Mouse (Mus musculus): Measurements from ENCODE around the gene Emc8. TPM values are rescaled to one million over a fixed set of nuclear protein-coding genes. Genes with fewer than 3 reads are reported as not detected.
A peak's percentile ranks its signal among the peaks of the same experiment; 100 is the strongest.

Gene Emc8
- polyA plus RNA-seq, 1 experiment from 2014 or later, result 372 TPM

DNA sequence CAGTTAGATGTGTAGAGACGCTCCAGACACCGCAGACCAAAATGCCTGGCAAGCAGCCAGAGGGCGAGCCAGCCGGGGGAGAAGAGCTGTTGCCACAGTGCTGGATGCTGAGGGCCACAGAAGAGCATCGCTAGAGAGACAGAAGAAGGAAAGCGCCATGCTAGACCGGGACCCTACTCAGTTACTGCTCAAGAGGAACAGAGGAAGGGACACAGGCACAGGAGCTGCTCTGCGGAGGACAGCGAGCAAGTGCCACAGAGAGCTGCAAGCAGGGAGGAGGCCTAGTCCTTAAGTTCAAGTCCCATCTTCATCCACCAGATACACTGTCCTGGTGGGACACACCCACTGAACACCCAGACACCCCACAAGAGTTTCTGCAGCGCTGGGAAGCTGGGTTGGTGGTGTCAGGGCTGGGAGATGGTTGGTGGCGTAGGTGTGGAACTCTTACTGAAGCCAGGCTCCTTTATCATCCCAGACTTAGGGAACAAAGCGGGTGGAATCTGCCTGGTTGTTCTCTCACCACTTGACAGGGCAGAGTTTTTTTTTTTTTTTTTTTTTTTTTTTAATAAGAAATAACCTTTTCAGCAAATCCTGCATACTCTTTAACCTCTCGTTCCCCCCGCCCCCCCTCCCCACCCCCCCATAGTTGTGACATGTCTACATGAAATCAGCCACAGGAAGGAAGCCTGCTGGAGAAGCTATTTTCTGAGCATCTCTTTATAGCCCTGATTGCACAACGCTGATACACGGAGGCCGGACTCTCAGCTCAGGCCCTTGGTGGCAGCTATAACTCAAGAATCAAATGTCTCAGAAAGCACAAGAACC, 29.0 kb upstream of the Emc8 start:
- Histone ChIP-seq H3K27ac (no peak overlapping the region), H3K4me1 (peaks cover 24% of the 10 kb centered on the region), H3K9me3 (replicated peaks) (no peaks in the 10 kb centered on the region), H3K4me3 (no peak overlapping the region), H3K36me3 (no peaks in the 10 kb centered on the region), H3K27me3 (ENCODE audit: low read depth, poor library complexity, severe bottlenecking) (peaks cover 20% of the 10 kb centered on the region)
- DNase-seq (ENCODE audit: low spot score), result no peak
- 85% methylated on average over 17 of the region's 17 CpGs for WGBS

DNA sequence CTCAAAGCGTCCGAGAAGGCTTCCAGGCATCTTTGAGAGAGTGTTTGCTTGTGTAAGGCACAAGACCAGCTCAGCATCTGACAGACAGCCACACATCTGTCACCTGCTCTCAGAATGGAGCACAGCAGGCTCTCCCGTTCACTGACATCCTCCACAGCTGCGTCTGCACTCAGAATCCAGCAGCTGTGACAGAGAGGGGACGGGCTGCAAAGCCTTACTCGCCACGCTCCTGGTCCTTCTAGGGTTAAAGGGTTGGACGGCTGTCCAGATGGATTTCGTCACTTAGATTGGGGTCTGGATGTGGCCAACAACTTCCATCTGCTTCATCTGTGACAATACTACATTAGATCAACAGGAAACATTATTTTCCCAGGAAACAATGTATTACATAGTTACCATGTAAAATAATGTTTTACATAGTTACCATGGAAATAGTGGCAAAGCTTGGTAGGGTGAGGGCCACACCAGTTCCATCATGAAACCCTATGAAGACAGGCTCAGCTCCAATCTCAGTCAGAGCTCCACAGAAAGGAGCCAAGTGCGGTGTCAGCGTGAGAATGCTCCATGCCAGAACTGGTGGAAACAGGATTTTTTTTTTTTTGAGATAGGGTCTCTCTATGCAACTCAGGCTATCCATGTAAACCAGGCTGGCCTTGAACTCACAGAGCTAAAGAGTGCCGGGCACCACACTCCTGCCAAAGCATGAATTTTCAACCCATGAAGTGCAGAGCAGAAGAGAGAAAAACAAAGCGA, 28.2 kb upstream of the Emc8 start:
- H3K4me1 ChIP-seq, result peaks cover 18% of the 10 kb centered on the region
- WGBS, result 62% methylated on average over 13 of the region's 13 CpGs
- no peak for DNase-seq (ENCODE audit: low spot score)
- no peaks in the 10 kb centered on the region for H3K9me3 ChIP-seq (replicated peaks)
- peaks cover 12% of the 10 kb centered on the region for H3K27me3 ChIP-seq (ENCODE audit: low read depth, poor library complexity, severe bottlenecking)
- no peak overlapping the region for H3K4me3 ChIP-seq
- H3K36me3 ChIP-seq, result no peaks in the 10 kb centered on the region
- no peak overlapping the region for H3K27ac ChIP-seq

DNA sequence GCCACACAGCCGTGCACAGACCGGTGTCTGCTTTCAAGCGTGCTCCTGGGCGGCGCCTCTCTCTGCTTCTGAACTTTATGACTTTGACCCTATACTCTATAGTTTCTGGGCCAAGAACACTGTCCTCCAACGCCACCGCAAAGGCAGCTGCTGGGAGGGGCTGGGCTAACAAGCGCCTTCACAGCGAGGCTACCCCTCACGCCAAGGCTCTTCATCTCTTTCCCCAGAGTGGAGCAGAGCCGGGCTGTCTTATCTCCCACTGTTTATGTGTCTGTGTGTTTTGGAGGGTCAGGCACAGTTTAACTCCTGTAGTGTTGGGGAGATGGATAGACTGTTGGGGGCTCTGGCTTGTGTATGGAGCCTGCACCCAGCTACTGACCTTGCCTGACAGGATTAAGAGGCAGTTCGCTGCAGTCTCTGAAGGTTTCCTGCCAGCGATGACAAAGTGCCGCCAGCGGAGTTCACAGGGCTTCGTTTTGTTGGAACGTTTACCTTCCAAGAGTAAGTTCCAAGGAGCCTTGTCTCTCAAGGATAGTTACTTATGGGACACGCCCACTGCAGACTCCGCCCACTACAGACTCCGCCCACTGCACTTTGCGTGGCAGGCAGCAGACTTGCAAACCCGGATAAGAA, 25.6 kb upstream of the Emc8 start:
- H3K27me3 ChIP-seq (ENCODE audit: low read depth, poor library complexity, severe bottlenecking), result peaks cover 9% of the 10 kb centered on the region; the same call in 1 of the 2 replicates
- 36% methylated on average over 22 of the region's 22 CpGs for WGBS
- 0 out of 2 replicates have a peak overlapping the region, but pooled peaks have one; percentile 13 for H3K4me3 ChIP-seq
- H3K9me3 ChIP-seq (replicated peaks), result no peaks in the 10 kb centered on the region
- no peaks in the 10 kb centered on the region for H3K36me3 ChIP-seq
- H3K27ac ChIP-seq, result no peak overlapping the region
- peaks cover 16% of the 10 kb centered on the region for H3K4me1 ChIP-seq
- DNase-seq (ENCODE audit: low spot score), result no peak

DNA sequence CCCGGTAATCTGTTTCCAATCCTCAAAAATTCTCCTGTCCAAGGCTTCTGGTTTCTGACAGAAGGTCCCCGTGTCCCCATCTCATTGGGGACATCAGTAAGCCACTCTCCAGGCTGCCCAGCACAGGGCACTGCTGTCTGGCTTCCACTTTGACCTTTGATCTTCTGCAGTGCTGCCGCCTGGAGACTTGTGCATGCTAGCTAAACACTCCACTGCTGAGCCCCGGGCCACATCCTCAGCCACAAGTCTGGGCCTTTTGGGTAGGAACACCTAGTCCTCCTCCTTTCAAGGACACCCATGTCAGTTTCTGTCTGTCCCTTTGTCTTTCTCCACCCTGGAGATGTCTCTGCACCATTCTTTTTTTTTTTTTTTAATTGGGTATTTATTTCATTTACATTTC, 24.6 kb upstream of the Emc8 start:
- 49% methylated on average over 4 of the region's 4 CpGs for WGBS
- no peaks in the 10 kb centered on the region for H3K36me3 ChIP-seq
- H3K9me3 ChIP-seq (replicated peaks), result no peaks in the 10 kb centered on the region
- no peak overlapping the region for H3K4me3 ChIP-seq
- H3K27ac ChIP-seq, result no peak overlapping the region
- peaks cover 14% of the 10 kb centered on the region; the same call in 1 of the 2 replicates for H3K27me3 ChIP-seq (ENCODE audit: low read depth, poor library complexity, severe bottlenecking)
- H3K4me1 ChIP-seq, result peaks cover 16% of the 10 kb centered on the region
- DNase-seq (ENCODE audit: low spot score), result no peak

DNA sequence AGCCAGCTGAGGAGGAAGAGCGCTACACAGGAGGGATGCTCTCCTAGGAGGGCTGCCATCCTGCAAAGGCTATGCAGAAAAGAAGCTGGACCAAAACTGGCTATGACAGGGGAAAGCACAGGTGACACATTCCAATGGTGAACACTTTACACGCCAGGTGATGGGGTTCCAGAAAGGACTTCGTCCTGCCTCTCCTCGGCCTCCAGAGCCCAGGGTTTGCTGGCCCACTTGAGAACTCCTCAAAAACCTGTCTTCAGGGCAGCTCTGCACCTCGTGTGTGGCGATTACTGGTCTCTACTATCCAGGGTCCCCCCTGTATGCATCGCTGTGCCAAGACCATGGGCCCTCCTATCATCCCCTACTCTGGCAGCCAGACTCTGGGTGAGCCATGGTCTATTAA, 20.1 kb upstream of the Emc8 start:
- Histone ChIP-seq H3K4me1 (peaks cover 9% of the 10 kb centered on the region), H3K27me3 (ENCODE audit: low read depth, poor library complexity, severe bottlenecking) (peaks cover 25% of the 10 kb centered on the region; the same call in 1 of the 2 replicates), H3K4me3 (no peak overlapping the region), H3K27ac (no peak overlapping the region), H3K9me3 (replicated peaks) (no peaks in the 10 kb centered on the region), H3K36me3 (no peaks in the 10 kb centered on the region)
- DNase-seq (ENCODE audit: low spot score), result no peak
- WGBS, result 86% methylated on average over 7 of the region's 7 CpGs

DNA sequence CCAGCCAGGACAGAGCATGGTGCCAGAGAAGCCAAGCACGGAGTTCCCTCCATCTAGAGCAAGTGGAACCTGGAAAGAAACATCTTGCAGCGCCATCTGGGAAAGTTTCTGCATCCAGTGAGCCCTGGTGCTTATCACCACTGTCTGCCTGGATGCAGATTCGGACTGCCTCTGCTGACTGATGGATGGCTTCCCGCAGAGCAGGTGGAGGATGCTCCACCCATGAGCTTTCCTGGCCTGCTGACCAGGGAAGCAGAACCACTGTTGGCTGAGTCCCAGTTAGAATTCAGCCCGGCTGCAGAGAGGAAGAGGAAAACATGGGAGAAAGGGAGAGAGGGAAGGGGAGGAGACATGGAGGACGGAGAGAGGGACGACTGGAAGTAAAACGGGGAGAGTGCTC, 19.4 kb upstream of the Emc8 start:
- 71% methylated on average over 8 of the region's 8 CpGs for WGBS
- no peak overlapping the region for H3K27ac ChIP-seq
- peaks cover 31% of the 10 kb centered on the region; the same call in 1 of the 2 replicates for H3K27me3 ChIP-seq (ENCODE audit: low read depth, poor library complexity, severe bottlenecking)

DNA sequence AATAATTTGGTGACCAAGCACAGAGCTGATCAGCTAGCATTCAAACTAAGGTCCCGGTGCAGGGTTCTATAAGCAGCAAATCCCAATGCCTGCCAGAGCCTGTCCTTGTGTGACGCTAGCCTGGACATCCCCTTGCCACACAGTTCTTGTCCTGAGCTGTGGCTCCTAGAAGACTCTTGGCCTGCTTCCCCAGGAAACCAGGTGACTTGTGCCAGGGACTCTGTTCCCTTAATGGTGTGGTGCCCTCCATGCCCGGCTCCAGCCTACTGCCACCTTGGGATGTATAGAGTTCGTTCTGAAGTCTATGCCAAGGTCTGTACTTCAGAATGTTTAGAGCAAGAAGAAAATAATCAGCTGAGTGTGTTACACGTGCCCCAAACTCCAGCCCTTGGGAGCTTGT, 18.2 kb upstream of the Emc8 start:
- 86% methylated on average over 5 of the region's 5 CpGs for WGBS
- no peak for DNase-seq (ENCODE audit: low spot score)
- peaks cover 41% of the 10 kb centered on the region; the same call in 1 of the 2 replicates for H3K27me3 ChIP-seq (ENCODE audit: low read depth, poor library complexity, severe bottlenecking)

More for the DNA sequence above, 19.4 kb upstream of the Emc8 start:
- Histone ChIP-seq H3K4me1 (peaks cover 7% of the 10 kb centered on the region), H3K36me3 (no peaks in the 10 kb centered on the region), H3K4me3 (no peak overlapping the region), H3K9me3 (replicated peaks) (no peaks in the 10 kb centered on the region)
- no peak for DNase-seq (ENCODE audit: low spot score)

DNA sequence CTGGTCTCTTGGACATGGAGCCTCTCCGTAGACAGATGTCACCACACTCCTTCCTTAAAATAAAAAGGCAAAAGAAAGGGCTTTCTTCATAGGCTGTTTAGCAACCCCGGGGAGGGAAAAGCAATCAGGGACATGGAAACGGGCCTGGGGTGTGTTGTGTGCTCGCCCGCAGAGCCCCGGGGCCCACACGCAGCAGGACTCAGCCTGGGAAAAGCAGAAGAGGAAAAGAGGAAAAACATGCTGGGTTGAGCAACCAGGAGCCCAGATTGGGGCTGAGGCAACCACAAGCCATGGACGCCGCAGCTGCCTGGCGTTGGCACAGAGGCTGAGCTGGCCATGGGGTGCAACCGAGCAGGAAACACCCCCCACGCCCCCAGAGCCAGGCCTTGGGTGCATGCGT, 17.7 kb upstream of the Emc8 start:
- peaks cover 4% of the 10 kb centered on the region for H3K4me1 ChIP-seq
- peaks cover 41% of the 10 kb centered on the region; the same call in 1 of the 2 replicates for H3K27me3 ChIP-seq (ENCODE audit: low read depth, poor library complexity, severe bottlenecking)
- H3K9me3 ChIP-seq (replicated peaks), result no peaks in the 10 kb centered on the region
- 91% methylated on average over 13 of the region's 13 CpGs for WGBS
- no peak for DNase-seq (ENCODE audit: low spot score)
- no peak overlapping the region for H3K4me3 ChIP-seq
- no peak overlapping the region for H3K27ac ChIP-seq
- no peaks in the 10 kb centered on the region for H3K36me3 ChIP-seq

More for the DNA sequence above, 18.2 kb upstream of the Emc8 start:
- Histone ChIP-seq H3K4me3 (no peak overlapping the region), H3K27ac (no peak overlapping the region), H3K9me3 (replicated peaks) (no peaks in the 10 kb centered on the region), H3K36me3 (no peaks in the 10 kb centered on the region), H3K4me1 (peaks cover 4% of the 10 kb centered on the region)

DNA sequence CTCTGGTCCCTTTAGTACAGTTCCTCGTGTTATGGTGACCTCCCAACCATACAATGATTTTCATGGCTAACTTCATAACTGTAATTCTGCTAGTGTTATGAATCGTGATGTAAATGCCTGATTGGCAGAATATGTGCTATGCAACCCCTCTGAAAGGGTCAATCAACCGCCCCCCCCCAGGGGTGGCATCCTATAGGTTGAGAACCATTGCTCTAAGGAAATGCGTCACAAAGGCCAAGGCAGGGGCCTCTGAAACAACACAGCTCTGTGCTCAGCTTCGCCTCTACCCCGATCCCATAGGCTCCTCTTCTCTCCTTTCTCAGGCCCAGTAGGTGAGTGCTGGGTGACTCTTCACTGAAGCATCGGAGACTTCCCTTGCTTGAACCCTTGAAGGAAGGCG, 17.2 kb upstream of the Emc8 start:
- peaks cover 4% of the 10 kb centered on the region for H3K4me1 ChIP-seq
- DNase-seq (ENCODE audit: low spot score), result no peak
- H3K9me3 ChIP-seq (replicated peaks), result no peaks in the 10 kb centered on the region
- no peak overlapping the region for H3K27ac ChIP-seq
- no peaks in the 10 kb centered on the region for H3K36me3 ChIP-seq
- H3K4me3 ChIP-seq, result no peak overlapping the region
- peaks cover 41% of the 10 kb centered on the region; the same call in 1 of the 2 replicates for H3K27me3 ChIP-seq (ENCODE audit: low read depth, poor library complexity, severe bottlenecking)
- 90% methylated on average over 8 of the region's 8 CpGs for WGBS

DNA sequence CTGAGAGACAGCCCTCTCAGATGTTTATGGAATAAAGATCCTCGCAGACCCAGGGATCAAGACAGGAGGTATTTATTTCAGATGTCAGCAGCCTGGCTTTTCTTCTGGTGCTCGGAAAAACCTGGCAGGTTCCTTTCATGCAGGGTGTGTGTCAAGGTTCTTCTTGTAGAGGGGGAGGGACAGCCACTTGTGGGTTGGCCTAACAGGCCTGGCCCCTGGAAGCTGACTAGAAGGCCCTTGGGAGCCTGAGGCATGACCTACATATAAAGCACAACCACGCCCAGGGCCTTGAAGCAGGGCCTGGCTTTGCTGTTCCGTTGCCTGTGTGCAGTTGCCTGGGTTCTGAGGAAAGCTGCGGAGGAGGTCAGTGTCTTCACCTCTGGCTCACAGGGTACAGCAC, 16.7 kb upstream of the Emc8 start:
- Histone ChIP-seq H3K9me3 (replicated peaks) (no peaks in the 10 kb centered on the region), H3K4me1 (peaks cover 4% of the 10 kb centered on the region), H3K27me3 (ENCODE audit: low read depth, poor library complexity, severe bottlenecking) (peaks cover 39% of the 10 kb centered on the region; the same call in 1 of the 2 replicates), H3K36me3 (no peaks in the 10 kb centered on the region), H3K27ac (no peak overlapping the region), H3K4me3 (no peak overlapping the region)
- WGBS, result 76% methylated on average over 5 of the region's 5 CpGs
- no peak for DNase-seq (ENCODE audit: low spot score)

DNA sequence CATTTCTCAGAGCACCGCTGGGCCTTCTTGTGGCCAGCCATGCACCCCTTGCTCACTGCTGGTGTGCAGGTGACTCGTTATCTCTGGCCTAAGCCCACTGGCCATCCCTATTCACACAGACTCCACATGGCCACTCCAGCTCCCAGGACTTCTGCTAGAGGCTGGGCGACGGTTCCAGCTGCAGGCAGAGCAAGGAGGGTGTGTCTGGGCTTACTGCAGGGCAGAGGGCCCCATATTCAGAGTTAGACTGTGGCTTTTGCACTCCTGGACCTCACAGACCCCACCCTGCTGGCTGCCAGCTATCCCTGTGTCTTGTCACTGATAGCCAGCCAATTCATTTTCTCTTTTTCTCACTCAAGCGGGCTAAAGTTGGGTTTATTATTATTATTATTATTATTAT, 15.7 kb upstream of the Emc8 start:
- DNase-seq (ENCODE audit: low spot score), result no peak
- 68% methylated on average over 5 of the region's 5 CpGs for WGBS
- no peak overlapping the region for H3K27ac ChIP-seq

DNA sequence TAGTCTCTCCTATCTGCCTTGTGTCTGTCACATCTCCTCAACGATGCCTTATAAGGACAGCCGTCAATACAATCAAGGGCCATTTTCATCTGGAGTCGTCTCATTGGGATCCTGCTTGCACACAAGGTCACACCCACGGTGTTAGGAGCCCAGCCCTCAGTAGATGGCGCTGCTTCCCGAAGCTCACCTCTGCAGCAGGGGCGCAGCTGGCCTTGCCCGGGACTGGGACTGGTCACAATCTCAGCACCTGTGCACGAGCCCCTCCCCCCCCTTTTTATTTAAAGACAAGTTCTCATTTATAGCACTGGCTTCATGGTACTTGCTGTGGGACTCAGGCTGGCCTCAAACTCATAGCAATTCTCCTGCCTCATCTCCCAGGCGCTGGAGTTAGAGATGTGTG, 15.2 kb upstream of the Emc8 start:
- peaks cover 4% of the 10 kb centered on the region for H3K4me1 ChIP-seq
- H3K36me3 ChIP-seq, result no peaks in the 10 kb centered on the region
- WGBS, result 17% methylated on average over 10 of the region's 10 CpGs
- peak; percentile 74 for DNase-seq (ENCODE audit: low spot score)
- H3K27ac ChIP-seq, result no peak overlapping the region
- H3K9me3 ChIP-seq (replicated peaks), result no peaks in the 10 kb centered on the region
- peaks cover 41% of the 10 kb centered on the region; the same call in 1 of the 2 replicates for H3K27me3 ChIP-seq (ENCODE audit: low read depth, poor library complexity, severe bottlenecking)
- H3K4me3 ChIP-seq, result no peak overlapping the region

More for the DNA sequence above, 15.7 kb upstream of the Emc8 start:
- no peak overlapping the region for H3K4me3 ChIP-seq
- peaks cover 41% of the 10 kb centered on the region; the same call in 1 of the 2 replicates for H3K27me3 ChIP-seq (ENCODE audit: low read depth, poor library complexity, severe bottlenecking)
- H3K36me3 ChIP-seq, result no peaks in the 10 kb centered on the region
- no peaks in the 10 kb centered on the region for H3K9me3 ChIP-seq (replicated peaks)
- H3K4me1 ChIP-seq, result peaks cover 4% of the 10 kb centered on the region
